Mouse (Mus musculus) bone marrow, adult 2 months (tissue): ENCODE data around the gene Copb1.

Source experiments
- CTCF ChIP-seq: fragments of 200-500 bp; IDR thresholded peaks from 2 replicates; pipeline ENCODE4 v1.5.1; 2011; ENCODE audit warnings: low read length, control low read depth; ENCODE audit not compliant: control insufficient read depth, insufficient read depth
- POLR2A ChIP-seq: fragments of 200-500 bp; IDR thresholded peaks from 2 replicates; pipeline ENCODE4 v1.6.1; 2011; ENCODE audit warnings: low read depth, mild to moderate bottlenecking, control low read depth, low read length, borderline replicate concordance; ENCODE audit not compliant: control insufficient read depth

DNA sequence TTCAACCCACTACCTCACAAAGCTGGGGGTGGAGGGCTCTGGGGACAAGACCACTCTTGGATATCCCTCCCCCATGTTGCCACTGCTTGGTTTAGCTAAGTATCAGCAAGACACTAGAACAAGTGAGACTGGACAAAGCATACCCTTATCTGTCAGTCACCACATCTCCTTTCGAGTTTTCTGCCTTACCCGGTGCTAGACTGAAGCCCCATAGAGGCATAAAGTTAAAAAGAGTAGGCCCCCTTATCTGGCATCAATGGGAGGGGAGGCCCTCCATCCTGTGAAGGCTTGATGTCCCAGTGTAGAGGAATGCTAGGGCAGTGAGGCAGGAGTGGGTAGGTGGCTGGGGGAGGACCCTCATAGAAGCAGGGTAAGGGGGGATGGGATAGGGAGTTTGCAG is 77.9 kb downstream of the Copb1 start:
- TF ChIP-seq CTCF (no peak), POLR2A (no peak)
